Mouse (Mus musculus) urinary bladder, adult 2 months (tissue): ENCODE results near the gene Nploc4. TPM values are rescaled to one million over a fixed set of nuclear protein-coding genes. Genes with fewer than 3 reads are reported as not detected.
A peak's percentile ranks its signal among the peaks of the same experiment; 100 is the strongest.

Source experiments
- DNase-seq: peaks from one replicate; pipeline ENCODE4 v3.0.0; 2022; ENCODE audit warnings: low spot score
- polyA plus RNA-seq: library from polyadenylated mRNA; depleted of rRNA; stranded (reverse); fragments of >200 nt; gene quantifications from 2 replicates; pipeline ENCODE4 v1.2.3, GENCODE M21; 2012; rRNA removed

The Nploc4 gene
- polyA plus RNA-seq, 1 experiment, result 40.6 TPM

DNA sequence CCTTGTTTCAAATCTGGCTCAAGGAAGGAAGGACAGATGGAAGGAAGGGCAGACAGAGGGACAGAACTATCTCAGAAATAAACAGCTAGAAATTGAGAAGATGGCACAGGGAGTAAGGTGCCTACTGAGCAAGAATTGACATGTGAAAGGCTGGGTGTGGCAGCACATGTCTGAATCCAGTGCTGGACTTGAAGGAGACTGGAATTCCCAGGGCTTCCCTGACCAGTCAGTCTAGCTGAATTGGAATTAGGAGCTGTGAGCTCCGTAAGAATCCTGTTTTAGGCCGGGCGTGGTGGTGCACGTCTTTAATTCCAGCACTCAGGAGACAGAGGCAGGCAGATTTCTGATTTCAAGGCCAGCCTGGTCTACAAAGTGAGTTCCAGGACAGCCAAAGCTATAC is 95.8 kb downstream of the Nploc4 start:
- DNase-seq, result peak; percentile 10

GRCm38 (mm10) chr11:120339978-120340513 is 97.5 kb downstream of the Nploc4 start:
- DNase-seq, result no peak

DNA sequence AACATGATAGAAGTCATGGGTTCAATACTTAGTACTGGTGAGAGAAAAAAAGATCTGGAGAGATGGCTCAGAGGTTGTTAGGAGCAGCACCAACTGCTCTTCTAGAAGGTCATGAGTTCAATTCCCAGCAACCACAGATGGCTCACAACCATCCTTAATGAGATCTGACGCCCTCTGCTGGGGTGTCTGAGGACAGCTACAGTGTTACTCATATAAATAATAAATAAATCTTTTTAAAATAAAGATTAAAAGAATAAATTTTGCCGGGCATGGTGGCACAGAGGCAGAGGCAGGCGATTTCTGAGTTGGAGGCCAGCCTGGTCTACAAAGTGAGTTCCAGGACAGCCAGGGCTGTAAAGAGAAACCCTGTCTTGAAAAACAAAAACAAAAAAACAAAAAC is 98.7 kb downstream of the Nploc4 start:
- no peak for DNase-seq

DNA sequence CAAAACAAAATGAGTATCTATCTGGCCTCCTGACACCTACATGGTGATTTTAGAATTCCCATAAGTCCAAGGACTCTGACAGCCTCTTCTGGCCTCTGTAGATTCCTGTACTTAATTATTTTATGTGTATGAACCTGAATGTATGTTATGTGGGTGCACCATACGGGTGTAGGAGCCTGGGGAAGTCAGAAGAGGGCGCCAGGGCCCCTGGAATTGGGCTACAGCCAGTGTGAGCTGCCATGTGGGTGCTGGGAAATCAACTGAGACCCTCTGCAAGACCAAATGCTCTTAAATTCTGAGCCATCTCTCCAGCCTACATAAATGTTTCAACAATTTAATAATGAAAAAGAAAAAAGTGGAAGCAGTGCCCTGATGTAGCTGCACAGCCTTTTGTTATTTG is 100.1 kb downstream of the Nploc4 start:
- no peak for DNase-seq

DNA sequence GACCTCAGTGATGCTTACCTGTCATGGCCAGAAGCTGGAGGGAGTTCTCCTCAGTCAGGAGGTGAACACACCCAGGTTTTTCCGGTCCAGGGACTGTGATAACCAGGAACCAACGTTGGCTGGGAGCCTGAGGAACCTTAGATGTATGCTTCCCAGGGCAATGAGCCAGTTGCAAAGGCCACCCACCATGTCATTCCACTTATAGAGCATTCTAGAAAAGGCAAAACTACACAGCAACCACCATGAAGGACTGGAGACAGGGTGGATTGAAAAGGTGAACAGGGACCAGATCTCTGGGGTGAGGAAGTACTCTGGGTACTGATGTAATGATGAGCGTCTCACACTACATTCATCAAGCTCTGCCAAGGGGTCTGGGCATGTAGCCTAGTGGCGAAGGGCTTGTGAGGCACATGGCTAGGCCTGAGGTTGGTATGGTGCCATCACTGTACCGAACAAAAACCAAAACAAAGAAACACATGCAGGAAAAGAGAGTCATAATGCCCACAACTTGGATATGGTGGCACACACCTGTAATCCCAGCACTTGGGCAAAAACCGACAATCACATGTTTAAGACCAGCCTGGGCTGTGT is 102.0 kb downstream of the Nploc4 start:
- no peak for DNase-seq

Other genes starting within 250 kb of the Nploc4 start
- 4.3 and 8.2 TPM in 2 replicates for gene Bahcc1, start 204.8 kb downstream of the Nploc4 start, polyA plus RNA-seq
- gene Actg1, start 89.2 kb downstream of the Nploc4 start, polyA plus RNA-seq, result 1,024 and 1,454 TPM in 2 replicates
- 0.25 TPM in 1 of 2 replicates, not detected in the other for gene Fscn2, start 76.2 kb downstream of the Nploc4 start, polyA plus RNA-seq
- 21.8 and 22.2 TPM in 2 replicates for gene Faap100, start 58.9 kb downstream of the Nploc4 start, polyA plus RNA-seq
- gene Tspan10, start 4.9 kb upstream of the Nploc4 start, polyA plus RNA-seq, result not detected in 2 replicates
- 0.34 and 0.63 TPM in 2 replicates for gene Pde6g, start 15.8 kb upstream of the Nploc4 start, polyA plus RNA-seq
- gene Oxld1, start 20.4 kb upstream of the Nploc4 start, polyA plus RNA-seq, result 19.8 and 26.8 TPM in 2 replicates
- gene Ccdc137, start 20.4 kb upstream of the Nploc4 start, polyA plus RNA-seq, result 21.5 and 31.0 TPM in 2 replicates
- 23.9 and 24.0 TPM in 2 replicates for gene Arl16, start 29.9 kb upstream of the Nploc4 start, polyA plus RNA-seq
- gene Mrpl12, start 46.9 kb upstream of the Nploc4 start, polyA plus RNA-seq, result 62.4 and 72.4 TPM in 2 replicates
- 98.9 and 115 TPM in 2 replicates for gene Slc25a10, start 54.1 kb upstream of the Nploc4 start, polyA plus RNA-seq
- gene Gcgr, start 93.0 kb upstream of the Nploc4 start, polyA plus RNA-seq, result 1.8 and 2.4 TPM in 2 replicates
- 112 and 117 TPM in 2 replicates for gene Mcrip1, start 112.0 kb upstream of the Nploc4 start, polyA plus RNA-seq
- gene Ppp1r27, start 113.4 kb upstream of the Nploc4 start, polyA plus RNA-seq, result not detected in 2 replicates
- gene P4hb, start 135.5 kb upstream of the Nploc4 start, polyA plus RNA-seq, result 272 and 354 TPM in 2 replicates
- 399 and 409 TPM in 2 replicates for gene Arhgdia, start 143.9 kb upstream of the Nploc4 start, polyA plus RNA-seq
- 56.2 and 57.6 TPM in 2 replicates for gene Alyref, start 160.7 kb upstream of the Nploc4 start, polyA plus RNA-seq
- 112 and 116 TPM in 2 replicates for gene Anapc11, start 160.7 kb upstream of the Nploc4 start, polyA plus RNA-seq
- 0.40 and 0.62 TPM in 2 replicates for gene Npb, start 170.8 kb upstream of the Nploc4 start, polyA plus RNA-seq
- gene Pcyt2, start 180.2 kb upstream of the Nploc4 start, polyA plus RNA-seq, result 87.2 and 120 TPM in 2 replicates
- 78.6 and 107 TPM in 2 replicates for gene Sirt7, start 187.5 kb upstream of the Nploc4 start, polyA plus RNA-seq
- 50.1 and 62.5 TPM in 2 replicates for gene Mafg, start 195.9 kb upstream of the Nploc4 start, polyA plus RNA-seq
- gene Pycr1, start 206.1 kb upstream of the Nploc4 start, polyA plus RNA-seq, result 15.5 and 18.5 TPM in 2 replicates
- 0.07 and 0.21 TPM in 2 replicates for gene Myadml2, start 210.4 kb upstream of the Nploc4 start, polyA plus RNA-seq
- gene Notum, start 223.5 kb upstream of the Nploc4 start, polyA plus RNA-seq, result 13.0 and 16.6 TPM in 2 replicates
- gene Aspscr1, start 235.3 kb upstream of the Nploc4 start, polyA plus RNA-seq, result 50.8 and 52.2 TPM in 2 replicates